Mouse (Mus musculus) testis, adult 10 weeks (tissue): ENCODE results near the gene Casp1. TPM values are rescaled to one million over a fixed set of nuclear protein-coding genes. Genes with fewer than 3 reads are reported as not detected.

Experiments used
- polyA plus RNA-seq: library from polyadenylated mRNA; stranded (reverse); fragments of 350-450 nt; fragmentation: Illumina TruSeq; extraction: RNeasy Lipid Tissue Mini Kit (QIAGEN cat#74804); gene quantifications from one replicate; pipeline ENCODE4 v1.2.3, GENCODE M21; 2014; ENCODE audit warnings: low read depth, low replicate concordance

Gene Casp1
- polyA plus RNA-seq, result 7.2 TPM

GRCm38 (mm10) chr9:5298329-5299131, at the start of gene Casp1:
Gene Casp1, plus strand, starts transcription at chr9:5298517.

GRCm38 (mm10) chr9:5308561-5308960, 10.2 kb downstream of the Casp1 start, which contains the start of gene Casp4:
Gene Casp4, plus strand, starts transcription at chr9:5308828.

DNA sequence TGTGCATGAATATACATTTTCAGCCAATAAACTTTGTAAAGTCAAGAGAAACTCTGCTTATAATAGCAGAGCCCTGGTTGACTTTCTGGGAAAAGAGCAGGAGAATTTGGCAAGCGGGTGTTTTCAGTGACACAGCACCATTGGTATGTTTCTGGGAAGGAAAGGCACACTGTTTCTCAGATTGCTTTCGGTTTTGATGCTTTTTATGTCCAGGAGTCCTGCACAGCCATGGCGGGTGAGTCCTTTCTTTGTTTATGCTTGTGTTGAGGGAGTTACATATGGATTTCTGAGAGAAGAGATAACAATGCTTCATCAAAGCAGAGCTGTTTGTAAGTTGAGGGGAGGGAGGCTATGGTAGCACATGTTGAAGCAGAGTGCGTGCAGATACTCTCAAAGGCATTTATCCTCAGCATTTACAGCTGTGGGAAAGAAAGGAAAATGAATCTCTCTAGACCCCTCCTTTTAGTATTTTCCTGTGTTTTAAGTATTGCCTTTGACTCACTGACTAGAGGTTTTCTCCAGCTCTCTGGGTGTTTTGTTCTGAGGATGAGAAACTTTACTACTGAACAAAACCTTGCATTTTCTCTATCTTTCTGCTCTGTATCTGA, 47.1 kb downstream of the Casp1 start, which contains the start of gene Casp12:
TSS of gene Casp12 (plus strand) at position 140 of the 608 bp plus-strand sequence.

Other genes with a start within 250 kb of the Casp1 start
- 0.69 TPM for gene Casp4, start 10.3 kb downstream of the Casp1 start, polyA plus RNA-seq
- 1.9 TPM for gene Casp12, start 46.9 kb downstream of the Casp1 start, polyA plus RNA-seq